ENCODE assay signal across 22 mouse cellular contexts in the genomic region with DNA sequence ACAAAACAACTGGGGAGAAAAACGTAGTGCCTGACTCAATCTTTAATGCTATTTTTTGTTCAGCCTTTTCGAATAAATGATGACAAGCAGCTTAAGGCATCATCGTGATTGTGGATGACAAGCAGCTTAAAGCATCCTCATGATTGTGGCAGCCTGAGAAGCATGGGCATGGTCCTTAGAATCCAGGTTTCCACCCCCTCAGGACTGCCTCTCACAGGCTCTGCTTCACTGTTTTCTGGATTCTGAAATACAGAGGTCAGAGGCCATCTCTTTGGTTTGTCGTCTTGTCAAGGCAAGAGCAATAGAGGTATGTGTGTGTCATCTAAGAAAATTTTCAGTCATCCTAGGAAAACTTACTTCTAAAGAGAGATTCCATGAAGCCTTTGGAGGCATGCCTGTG.
DNase-seq lines count a peak whose midpoint lies in the region; ATAC-seq and TF ChIP-seq lines count a peak whose summit lies in the region.
"Had no signal": no experiment of that assay in that cellular context is flagged by ENCODE, and none has a peak within 500 bp of the region (broad histone marks: within the 10 kb centered on the region; RNA-seq: fewer than 3 reads in every experiment).

No protein-coding gene starts in this region.

- intact Hi-C loops in gastrocnemius, adult 2 months (cut with DNase I), result no loop called here

- DNase-seq in gastrocnemius, adult 2 months, result no peak
- DNase-seq in gastrocnemius, postnatal 10 days, result no peak
- no peak for DNase-seq in limb, embryonic 10.5 days (ENCODE audit: low spot score)
- peak; percentile 33 for DNase-seq in embryonic facial prominence, embryonic 14.5 days (ENCODE audit: low spot score)
- DNase-seq in ovary, postnatal 14 days (ENCODE audit: low spot score), result no peak
- no peak for DNase-seq in ovary, adult 18-20 months (ENCODE audit: low spot score)
- DNase-seq: adrenal gland, postnatal 10 days; adrenal gland, postnatal 36 days; cerebellum, adult 18-20 months; cerebellum, adult 9-10 months; gastrocnemius, postnatal 14 days; heart, adult 2 months; heart, postnatal 14 days; kidney, adult 2 months had no signal

- H3K9me3 ChIP-seq in limb, embryonic 13.5 days, result no peaks in the 10 kb centered on the region
- H3K9me3 ChIP-seq in limb, embryonic 10.5 days (replicated peaks), result no peaks in the 10 kb centered on the region
- no peaks in the 10 kb centered on the region for H3K9me3 ChIP-seq in embryonic facial prominence, embryonic 14.5 days (ENCODE audit: control insufficient read depth, low read length)
- H3K9me3 ChIP-seq: forebrain, embryonic 10.5 days; forebrain, embryonic 13.5 days; heart, embryonic 10.5 days; heart, embryonic 13.5 days; hindbrain, embryonic 15.5 days had no signal

- no peak overlapping the region for H3K4me3 ChIP-seq in gastrocnemius, adult 2 months
- no peak overlapping the region for H3K4me3 ChIP-seq in limb, embryonic 13.5 days
- no peak overlapping the region for H3K4me3 ChIP-seq in limb, embryonic 10.5 days
- H3K4me3 ChIP-seq in embryonic facial prominence, embryonic 14.5 days (ENCODE audit: low read depth, low read length), result no peak overlapping the region
- H3K4me3 ChIP-seq: forebrain, embryonic 10.5 days; forebrain, embryonic 13.5 days; heart, adult 2 months; heart, embryonic 10.5 days; heart, embryonic 13.5 days; hindbrain, embryonic 15.5 days had no signal

- H3K4me1 ChIP-seq in limb, embryonic 13.5 days, result peaks cover 8% of the 10 kb centered on the region
- H3K4me1 ChIP-seq in limb, embryonic 10.5 days, result 0 out of 2 replicates have a peak, but pooled peaks cover 3% of the 10 kb centered on the region
- peaks cover 12% of the 10 kb centered on the region; the same call in 1 of the 2 replicates for H3K4me1 ChIP-seq in embryonic facial prominence, embryonic 14.5 days (ENCODE audit: control insufficient read depth, insufficient read depth, low read length)
- H3K4me1 ChIP-seq: forebrain, embryonic 10.5 days; heart, embryonic 10.5 days; hindbrain, embryonic 15.5 days had no signal

- H3K9ac ChIP-seq in limb, embryonic 13.5 days, result no peak overlapping the region
- H3K9ac ChIP-seq in embryonic facial prominence, embryonic 14.5 days (ENCODE audit: low read depth, low read length), result no peak overlapping the region
- H3K9ac ChIP-seq: forebrain, embryonic 13.5 days; heart, embryonic 13.5 days; hindbrain, embryonic 15.5 days had no signal

- 0 out of 2 replicates have a peak overlapping the region, but pooled peaks have one; percentile 8 for H3K27ac ChIP-seq in gastrocnemius, adult 2 months
- peak overlapping the region; percentile 15; the same call in 1 of the 2 replicates for H3K27ac ChIP-seq in limb, embryonic 13.5 days
- no peak overlapping the region for H3K27ac ChIP-seq in limb, embryonic 10.5 days
- peak overlapping the region; percentile 44; the same call in 1 of the 2 replicates for H3K27ac ChIP-seq in embryonic facial prominence, embryonic 14.5 days (replicated peaks; ENCODE audit: low read depth, low read length)
- H3K27ac ChIP-seq: forebrain, embryonic 10.5 days; forebrain, embryonic 13.5 days; heart, adult 2 months; heart, embryonic 10.5 days; heart, embryonic 13.5 days; hindbrain, embryonic 15.5 days had no signal

- no peaks in the 10 kb centered on the region for H3K27me3 ChIP-seq in limb, embryonic 13.5 days
- no peaks in the 10 kb centered on the region for H3K27me3 ChIP-seq in limb, embryonic 10.5 days (ENCODE audit: low read depth, poor library complexity, severe bottlenecking)
- no peaks in the 10 kb centered on the region for H3K27me3 ChIP-seq in embryonic facial prominence, embryonic 14.5 days (replicated peaks; ENCODE audit: control insufficient read depth, insufficient read depth, low read length)
- H3K27me3 ChIP-seq: forebrain, embryonic 13.5 days; heart, embryonic 13.5 days; hindbrain, embryonic 15.5 days; Patski had no signal

- H3K36me3 ChIP-seq in limb, embryonic 13.5 days, result peaks cover 77% of the 10 kb centered on the region
- H3K36me3 ChIP-seq in limb, embryonic 10.5 days, result peaks cover 100% of the 10 kb centered on the region
- H3K36me3 ChIP-seq in embryonic facial prominence, embryonic 14.5 days (ENCODE audit: control insufficient read depth, insufficient read depth, low read length), result peaks cover 77% of the 10 kb centered on the region
- H3K36me3 ChIP-seq: heart, embryonic 10.5 days; hindbrain, embryonic 15.5 days had no signal

- 87% methylated on average over 4 of the region's 4 CpGs for WGBS in limb, embryonic 13.5 days
- 91% methylated on average over 4 of the region's 4 CpGs for WGBS in limb, embryonic 10.5 days
- WGBS in embryonic facial prominence, embryonic 14.5 days, result 58% methylated on average over 4 of the region's 4 CpGs

- no peak overlapping the region for H3K4me2 ChIP-seq in limb, embryonic 13.5 days (replicated peaks)
- no peak overlapping the region for H3K4me2 ChIP-seq in embryonic facial prominence, embryonic 14.5 days (ENCODE audit: low read depth, low read length)
- H3K4me2 ChIP-seq: forebrain, embryonic 13.5 days; heart, embryonic 13.5 days; hindbrain, embryonic 15.5 days had no signal

- no peak for ATAC-seq in limb, embryonic 13.5 days (ENCODE audit: low FRiP score, low read depth)
- no peak for ATAC-seq in embryonic facial prominence, embryonic 14.5 days (ENCODE audit: low read depth)
- ATAC-seq: forebrain, embryonic 13.5 days; intestine, postnatal 0 days; Patski had no signal

- TF ChIP-seq CTCF in gastrocnemius, adult 2 months (IDR thresholded peaks at IDR 0.05), result no peak
